Mouse (Mus musculus) heart, embryonic 14.5 days (tissue): ENCODE results near the gene Acat3. TPM values are rescaled to one million over a fixed set of nuclear protein-coding genes. Genes with fewer than 3 reads are reported as not detected.
"Not testable (repeated sequence)": the region's sequence is repeated elsewhere in the genome, so short reads cannot be mapped to it uniquely, and the experiment has no call there.

Experiments
- ATAC-seq: fragments of 200-750 bp; cut with Nextera tagmentation; 2 replicates; pipeline ENCODE4 v1.8.0; 2017; ENCODE audit warnings: low read depth, moderate TSS enrichment; ENCODE audit not compliant: insufficient number of reproducible peaks, insufficient read depth, low FRiP score
- H3K27ac ChIP-seq, 2 experiments: fragments of 200-500 bp in 1 of 2; fragments of 300-500 bp in 1 of 2; sonication (generic) in 1 of 2; replicated peaks in 1 of 2; 2 replicates each; pipeline ENCODE4 v1.5.1; 2012 to 2014; ENCODE audit warnings: low read depth in 2 of 2, low read length in 2 of 2, control low read depth in 1 of 2, mild to moderate bottlenecking in 1 of 2, mixed read lengths in 1 of 2; ENCODE audit not compliant: control insufficient read depth in 1 of 2, insufficient read depth in 1 of 2
- H3K27me3 ChIP-seq: fragments of 300-500 bp; sonication (generic); 2 replicates; pipeline ENCODE4 v1.6.1; 2014; ENCODE audit warnings: mild to moderate bottlenecking, low read length, control low read depth; ENCODE audit not compliant: control insufficient read depth, insufficient read depth
- H3K36me3 ChIP-seq: fragments of 300-500 bp; sonication (generic); 2 replicates; pipeline ENCODE4 v1.6.1; 2014; ENCODE audit warnings: mild to moderate bottlenecking, control low read depth, low read length, mixed read lengths; ENCODE audit not compliant: control insufficient read depth, insufficient read depth
- H3K4me1 ChIP-seq, 2 experiments: fragments of 200-500 bp in 1 of 2; fragments of 300-500 bp in 1 of 2; sonication (generic) in 1 of 2; 2 replicates each; pipeline ENCODE4 v1.6.1; 2012 to 2014; ENCODE audit warnings: low read length in 2 of 2, control low read depth in 1 of 2, mixed read lengths in 1 of 2; ENCODE audit not compliant: control insufficient read depth in 2 of 2, insufficient read depth in 2 of 2
- H3K4me2 ChIP-seq: fragments of 300-500 bp; sonication (generic); 2 replicates; pipeline ENCODE4 v1.6.1; 2014; ENCODE audit warnings: mild to moderate bottlenecking, low read length
- H3K4me3 ChIP-seq, 2 experiments: fragments of 200-500 bp in 1 of 2; fragments of 300-500 bp in 1 of 2; sonication (generic) in 1 of 2; 2 replicates each; pipeline ENCODE4 v1.5.1; 2012 to 2014; ENCODE audit warnings: low read length in 2 of 2, mild to moderate bottlenecking in 2 of 2, control low read depth in 1 of 2, low read depth in 1 of 2, moderate library complexity in 1 of 2; ENCODE audit not compliant: control insufficient read depth in 1 of 2, insufficient read depth in 1 of 2
- H3K9ac ChIP-seq: fragments of 300-500 bp; sonication (generic); 2 replicates; pipeline ENCODE4 v1.6.1; 2014; ENCODE audit warnings: mild to moderate bottlenecking, low read length
- H3K9me3 ChIP-seq: fragments of 300-500 bp; sonication (generic); 2 replicates; pipeline ENCODE4 v1.6.1; 2016; ENCODE audit warnings: low read length, control low read depth; ENCODE audit not compliant: control insufficient read depth
- whole genome bisulfite sequencing: fragments of 180-500 bp; shearing (Covaris S2); extraction: QIAGEN DNeasy Blood & Tissue Kit; methylation state at CpG from one replicate; pipeline ENCODE4 v1.1.7; 2014; 5-methylcytosine and 5-hydroxymethylcytosine counted together
- polyA plus RNA-seq: library from polyadenylated mRNA; unstranded; fragments of >200 nt; fragmentation: Nextera tagmentation; extraction: Ambion mirVana; gene quantifications from 2 replicates; pipeline ENCODE4 v1.2.1, GENCODE M21; 2014

Gene Acat3
- polyA plus RNA-seq, 1 experiment from 2014 or later = 0.28 TPM

- ATAC-seq = no peak
- H3K27me3 ChIP-seq = no peaks in the 10 kb centered on the region
- WGBS = 60% methylated on average over 2 of the region's 2 CpGs
These were observed 2.3 kb downstream of the Acat3 start for GRCm38 (mm10) chr17:12938077-12938476.

DNA sequence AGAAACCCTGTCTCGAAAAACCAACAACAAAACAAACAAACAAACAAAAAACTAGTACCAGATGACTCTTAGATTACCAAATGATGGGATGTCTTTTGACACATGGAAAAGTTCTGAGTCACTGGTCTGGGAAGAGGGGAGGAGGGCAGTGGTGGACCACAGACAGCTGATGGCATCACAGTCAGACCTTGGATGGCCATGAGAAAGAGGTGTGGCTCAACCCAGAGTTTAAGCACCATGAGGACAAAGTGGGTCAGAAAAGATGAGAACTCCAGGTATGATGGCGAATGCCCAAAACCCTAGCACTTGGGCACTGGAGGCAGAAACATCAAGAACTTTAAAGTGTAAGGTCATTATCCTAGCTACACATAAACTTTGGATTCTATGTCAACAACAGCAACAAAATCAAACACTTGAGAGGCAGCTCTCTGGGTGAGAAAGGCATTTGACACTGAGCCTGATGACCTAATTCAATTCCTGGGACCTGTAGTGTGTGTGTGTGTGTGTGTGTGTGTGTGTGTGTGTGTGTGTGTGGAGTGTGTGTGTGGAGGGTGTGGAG is 2.9 kb downstream of the Acat3 start:
- Histone ChIP-seq H3K27ac (no peak overlapping the region), H3K9ac (no peak overlapping the region), H3K27me3 (no peaks in the 10 kb centered on the region), H3K36me3 (no peaks in the 10 kb centered on the region), H3K4me2 (no peak overlapping the region), H3K9me3 (no peaks in the 10 kb centered on the region), H3K4me1 (no peaks in the 10 kb centered on the region; a peak in 2 of 4 replicates), H3K4me3 (no peak overlapping the region)
- ATAC-seq = no peak
- 89% methylated on average over 2 of the region's 2 CpGs for WGBS

More at GRCm38 (mm10) chr17:12938077-12938476, 2.3 kb downstream of the Acat3 start:
- Histone ChIP-seq H3K9ac (no peak overlapping the region), H3K9me3 (no peaks in the 10 kb centered on the region), H3K4me2 (no peak overlapping the region), H3K4me3 (no peak overlapping the region), H3K27ac (no peak overlapping the region), H3K4me1 (no peaks in the 10 kb centered on the region; a peak in 2 of 4 replicates), H3K36me3 (peaks cover 6% of the 10 kb centered on the region; the same call in 1 of the 2 replicates)

GRCm38 (mm10) chr17:12935719-12936118 is 4.7 kb downstream of the Acat3 start:
- H3K27ac ChIP-seq = no peak overlapping the region
- no peak for ATAC-seq
- WGBS = 66% methylated on average over 4 of the region's 4 CpGs

DNA sequence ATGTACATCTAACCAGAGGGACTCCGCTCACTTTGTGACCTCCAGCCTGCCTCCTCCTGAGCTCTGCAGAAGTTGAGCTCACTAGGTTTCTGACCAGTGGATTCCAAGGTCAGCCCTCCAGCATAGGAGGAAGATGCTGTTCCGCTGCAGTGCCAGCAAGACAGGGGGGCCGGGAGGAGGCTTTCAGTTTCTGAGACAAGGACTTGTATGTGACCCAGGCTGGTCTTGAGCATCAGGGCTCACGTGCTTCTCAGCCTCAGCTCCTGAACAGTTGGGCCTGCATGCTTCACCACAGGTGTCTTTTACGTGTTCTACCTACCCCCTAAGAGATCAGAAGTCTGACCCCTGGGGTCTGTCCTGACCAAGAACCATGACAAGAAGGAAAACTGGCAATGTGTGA is 8.8 kb downstream of the Acat3 start:
- H3K4me3 ChIP-seq, H3K36me3 ChIP-seq, H3K9ac ChIP-seq, H3K27me3 ChIP-seq, H3K4me1 ChIP-seq, H3K27ac ChIP-seq, ATAC-seq, H3K4me2 ChIP-seq, H3K9me3 ChIP-seq: not testable (repeated sequence)
- 83% methylated on average over 5 of the region's 5 CpGs for WGBS

More at GRCm38 (mm10) chr17:12935719-12936118, 4.7 kb downstream of the Acat3 start:
- no peaks in the 10 kb centered on the region for H3K27me3 ChIP-seq
- no peak overlapping the region for H3K4me2 ChIP-seq
- no peak overlapping the region for H3K4me3 ChIP-seq
- H3K4me1 ChIP-seq = no peaks in the 10 kb centered on the region; a peak in 2 of 4 replicates
- H3K9ac ChIP-seq = no peak overlapping the region
- H3K36me3 ChIP-seq = no peaks in the 10 kb centered on the region
- no peaks in the 10 kb centered on the region for H3K9me3 ChIP-seq

DNA sequence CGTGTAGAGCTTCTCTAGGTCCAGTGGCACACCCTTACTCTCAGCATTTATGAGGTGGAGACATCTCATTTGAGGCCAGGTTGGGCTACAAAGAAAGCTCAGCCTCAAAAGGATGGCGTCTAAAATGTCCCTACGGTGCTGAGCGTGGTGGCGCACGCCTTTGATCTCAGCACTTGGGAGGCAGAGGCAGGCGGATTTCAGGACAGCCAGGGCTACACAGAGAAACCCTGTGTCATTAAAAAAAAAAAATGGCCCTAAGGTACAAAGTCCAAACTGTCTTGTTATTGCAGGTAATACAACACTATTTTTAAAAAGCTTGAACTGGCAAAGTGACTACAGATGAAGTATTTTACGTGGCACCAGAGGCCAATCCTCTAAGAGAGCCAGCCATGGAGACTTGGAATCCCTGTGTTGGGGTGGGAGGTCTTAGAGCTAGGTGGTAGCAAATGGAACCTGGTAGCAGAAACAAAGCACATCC is 14.7 kb downstream of the Acat3 start:
- H3K36me3 ChIP-seq = peaks cover 60% of the 10 kb centered on the region
- no peaks in the 10 kb centered on the region for H3K27me3 ChIP-seq
- no peak overlapping the region for H3K4me3 ChIP-seq
- H3K4me2 ChIP-seq = no peak overlapping the region
- H3K9me3 ChIP-seq = no peaks in the 10 kb centered on the region
- H3K4me1 ChIP-seq = no peaks in the 10 kb centered on the region
- no peak overlapping the region for H3K27ac ChIP-seq
- H3K9ac ChIP-seq = no peak overlapping the region
- WGBS = 91% methylated on average over 8 of the region's 8 CpGs
- no peak for ATAC-seq

GRCm38 (mm10) chr17:12925001-12925400 is 15.4 kb downstream of the Acat3 start:
- Histone ChIP-seq H3K27ac (no peak overlapping the region), H3K9me3 (no peaks in the 10 kb centered on the region), H3K27me3 (no peaks in the 10 kb centered on the region), H3K4me1 (no peaks in the 10 kb centered on the region), H3K4me2 (no peak overlapping the region), H3K36me3 (peaks cover 68% of the 10 kb centered on the region), H3K9ac (no peak overlapping the region), H3K4me3 (no peak overlapping the region)
- WGBS = 78% methylated on average over 3 of the region's 3 CpGs
- no peak for ATAC-seq

- Histone ChIP-seq H3K27ac (no peak overlapping the region), H3K27me3 (no peaks in the 10 kb centered on the region), H3K4me1 (peaks cover 0 to 7% of the 10 kb centered on the region in 2 experiments; a peak in 2 of 4 replicates), H3K4me2 (no peak overlapping the region), H3K4me3 (no peak overlapping the region), H3K36me3 (peaks cover 80% of the 10 kb centered on the region), H3K9me3 (no peaks in the 10 kb centered on the region), H3K9ac (no peak overlapping the region)
- 94% methylated on average over 1 of the region's 1 CpGs for WGBS
- ATAC-seq = no peak
These were observed 19.3 kb downstream of the Acat3 start for GRCm38 (mm10) chr17:12921073-12921472.
